Mouse (Mus musculus) limb, embryonic 15.5 days (tissue): ENCODE data around the gene Nell1. TPM values are rescaled to one million over a fixed set of nuclear protein-coding genes. Genes with fewer than 3 reads are reported as not detected.

Source experiments
- ATAC-seq: fragments of 200-750 bp; cut with Nextera tagmentation; 2 replicates; pipeline ENCODE4 v1.8.0; 2017; ENCODE audit warnings: low read depth, moderate TSS enrichment; ENCODE audit not compliant: insufficient number of reproducible peaks, low FRiP score, low TSS enrichment
- H3K27ac ChIP-seq: fragments of 300-500 bp; sonication (generic); 2 replicates; pipeline ENCODE4 v1.5.1; 2015; ENCODE audit warnings: moderate library complexity, mild to moderate bottlenecking, inconsistent platforms
- H3K27me3 ChIP-seq: fragments of 300-500 bp; sonication (generic); 2 replicates; pipeline ENCODE4 v1.6.1; 2015; ENCODE audit warnings: inconsistent platforms
- H3K36me3 ChIP-seq: fragments of 300-500 bp; sonication (generic); 2 replicates; pipeline ENCODE4 v1.6.1; 2015; ENCODE audit warnings: inconsistent platforms
- H3K4me1 ChIP-seq: fragments of 300-500 bp; sonication (generic); 2 replicates; pipeline ENCODE4 v1.6.1; 2015; ENCODE audit warnings: inconsistent platforms
- H3K4me2 ChIP-seq: fragments of 300-500 bp; sonication (generic); 2 replicates; pipeline ENCODE4 v1.6.1; 2015; ENCODE audit warnings: mild to moderate bottlenecking, inconsistent platforms
- H3K4me3 ChIP-seq: fragments of 300-500 bp; sonication (generic); 2 replicates; pipeline ENCODE4 v1.5.1; 2015; ENCODE audit warnings: mild to moderate bottlenecking, inconsistent platforms
- H3K9ac ChIP-seq: fragments of 300-500 bp; sonication (generic); 2 replicates; pipeline ENCODE4 v1.6.1; 2015; ENCODE audit warnings: inconsistent platforms
- H3K9me3 ChIP-seq: fragments of 300-500 bp; sonication (generic); 2 replicates; pipeline ENCODE4 v1.6.1; 2016; ENCODE audit warnings: inconsistent platforms
- WGBS: fragments of 180-500 bp; shearing (Covaris S2); methylation state at CpG from one replicate; pipeline ENCODE4 v1.1.7; 2015; 5-methylcytosine and 5-hydroxymethylcytosine counted together
- polyA plus RNA-seq: library from polyadenylated mRNA; unstranded; fragments of >200 nt; fragmentation: Nextera tagmentation; extraction: Ambion mirVana; gene quantifications from 2 replicates; pipeline ENCODE4 v1.2.1, GENCODE M21; 2015

The Nell1 gene
- polyA plus RNA-seq, 1 experiment from 2014 or later, result 3.8 TPM

- Histone ChIP-seq H3K4me1 (no peaks in the 10 kb centered on the region), H3K9ac (no peak overlapping the region), H3K36me3 (no peaks in the 10 kb centered on the region), H3K27me3 (no peaks in the 10 kb centered on the region), H3K4me3 (no peak overlapping the region), H3K4me2 (no peak overlapping the region), H3K9me3 (no peaks in the 10 kb centered on the region), H3K27ac (no peak overlapping the region)
- ATAC-seq, result no peak
- WGBS, result 70% methylated on average over 4 of the region's 4 CpGs
Measured at GRCm38 (mm10) chr7:50501562-50501961, 526.9 kb downstream of the Nell1 start.

GRCm38 (mm10) chr7:50507047-50507446, 532.4 kb downstream of the Nell1 start:
- H3K9ac ChIP-seq, result no peak overlapping the region
- H3K4me2 ChIP-seq, result no peak overlapping the region
- H3K9me3 ChIP-seq, result no peaks in the 10 kb centered on the region
- no peaks in the 10 kb centered on the region for H3K36me3 ChIP-seq
- H3K4me1 ChIP-seq, result no peaks in the 10 kb centered on the region
- no peaks in the 10 kb centered on the region for H3K27me3 ChIP-seq
- H3K27ac ChIP-seq, result no peak overlapping the region
- H3K4me3 ChIP-seq, result no peak overlapping the region
- no peak for ATAC-seq

- no peak overlapping the region for H3K4me2 ChIP-seq
- no peaks in the 10 kb centered on the region for H3K36me3 ChIP-seq
- no peak overlapping the region for H3K27ac ChIP-seq
- WGBS, result 91% methylated on average over 3 of the region's 3 CpGs
- H3K4me3 ChIP-seq, result no peak overlapping the region
- ATAC-seq, result no peak
- H3K9me3 ChIP-seq, result no peaks in the 10 kb centered on the region
- no peaks in the 10 kb centered on the region for H3K27me3 ChIP-seq
- no peaks in the 10 kb centered on the region for H3K4me1 ChIP-seq
- no peak overlapping the region for H3K9ac ChIP-seq
Measured at GRCm38 (mm10) chr7:50514830-50515229, 540.2 kb downstream of the Nell1 start.

- no peaks in the 10 kb centered on the region for H3K36me3 ChIP-seq
- H3K9me3 ChIP-seq, result no peaks in the 10 kb centered on the region
- no peak for ATAC-seq
- no peak overlapping the region for H3K4me3 ChIP-seq
- H3K27ac ChIP-seq, result no peak overlapping the region
- no peak overlapping the region for H3K4me2 ChIP-seq
- no peaks in the 10 kb centered on the region for H3K4me1 ChIP-seq
- H3K27me3 ChIP-seq, result no peaks in the 10 kb centered on the region
- 79% methylated on average over 3 of the region's 3 CpGs for WGBS
- H3K9ac ChIP-seq, result no peak overlapping the region
Measured at GRCm38 (mm10) chr7:50516681-50517080, 542.0 kb downstream of the Nell1 start.

DNA sequence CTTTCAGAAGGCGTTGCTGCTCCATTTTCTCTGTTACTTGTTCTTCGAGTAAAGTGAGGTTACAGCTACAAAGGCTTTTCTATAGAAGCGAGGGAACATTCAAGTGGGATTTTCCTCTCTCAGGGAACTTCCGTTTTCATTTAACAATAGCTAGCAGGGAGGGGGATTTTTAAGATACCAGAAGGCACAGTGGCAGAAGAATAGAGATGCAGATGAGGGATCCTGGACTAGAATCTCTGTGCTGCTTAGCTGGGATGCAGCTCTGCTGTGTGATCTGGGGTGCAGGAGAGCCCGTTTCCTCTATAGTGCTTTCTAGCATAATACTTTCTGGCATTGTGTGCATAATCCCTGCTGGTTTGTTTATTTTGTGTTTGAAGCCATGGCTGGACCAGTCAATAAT, 568.7 kb downstream of the Nell1 start:
- no peak overlapping the region for H3K4me2 ChIP-seq
- no peak for ATAC-seq
- no peak overlapping the region for H3K4me3 ChIP-seq
- no peaks in the 10 kb centered on the region for H3K27me3 ChIP-seq
- H3K9ac ChIP-seq, result no peak overlapping the region
- H3K4me1 ChIP-seq, result no peaks in the 10 kb centered on the region
- no peaks in the 10 kb centered on the region for H3K9me3 ChIP-seq
- no peak overlapping the region for H3K27ac ChIP-seq
- 66% methylated on average over 5 of the region's 5 CpGs for WGBS
- H3K36me3 ChIP-seq, result no peaks in the 10 kb centered on the region

DNA sequence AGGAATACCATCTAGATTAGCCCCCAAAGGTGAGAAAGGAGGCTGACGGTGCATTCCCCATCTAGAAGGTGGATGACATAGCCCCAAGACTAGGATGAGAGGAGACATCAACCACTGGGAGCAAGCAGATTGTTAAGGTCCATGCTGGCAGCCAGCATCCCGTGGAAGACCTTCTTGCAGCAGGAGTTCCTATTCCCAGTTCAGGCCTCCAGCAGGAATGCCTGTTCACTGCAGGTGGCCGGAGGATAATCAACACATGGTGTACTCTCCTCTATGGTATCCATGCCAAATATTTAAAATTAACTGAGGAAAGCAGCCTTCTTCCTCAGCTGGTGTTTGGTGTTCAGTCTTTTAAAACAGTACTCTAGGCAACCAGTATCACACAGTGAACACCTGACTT, 574.9 kb downstream of the Nell1 start:
- no peaks in the 10 kb centered on the region for H3K27me3 ChIP-seq
- WGBS, result 60% methylated on average over 3 of the region's 3 CpGs
- H3K9ac ChIP-seq, result no peak overlapping the region
- ATAC-seq, result no peak
- H3K4me3 ChIP-seq, result no peak overlapping the region
- H3K36me3 ChIP-seq, result no peaks in the 10 kb centered on the region
- H3K4me2 ChIP-seq, result no peak overlapping the region
- H3K4me1 ChIP-seq, result no peaks in the 10 kb centered on the region
- H3K9me3 ChIP-seq, result no peaks in the 10 kb centered on the region
- H3K27ac ChIP-seq, result no peak overlapping the region

- H3K9ac ChIP-seq, result no peak overlapping the region
- no peak overlapping the region for H3K27ac ChIP-seq
- WGBS, result 67% methylated on average over 4 of the region's 4 CpGs
- no peaks in the 10 kb centered on the region for H3K27me3 ChIP-seq
- H3K9me3 ChIP-seq, result no peaks in the 10 kb centered on the region
- H3K36me3 ChIP-seq, result no peaks in the 10 kb centered on the region
- H3K4me1 ChIP-seq, result no peaks in the 10 kb centered on the region
- H3K4me2 ChIP-seq, result no peak overlapping the region
- ATAC-seq, result no peak
- no peak overlapping the region for H3K4me3 ChIP-seq
Measured at GRCm38 (mm10) chr7:50551426-50551825, 576.8 kb downstream of the Nell1 start.

GRCm38 (mm10) chr7:50562708-50563107, 588.0 kb downstream of the Nell1 start:
- WGBS, result 85% methylated on average over 3 of the region's 3 CpGs
- no peak for ATAC-seq
- no peak overlapping the region for H3K27ac ChIP-seq

GRCm38 (mm10) chr7:50573841-50574240, 599.2 kb downstream of the Nell1 start:
- Histone ChIP-seq H3K4me2 (no peak overlapping the region), H3K36me3 (no peaks in the 10 kb centered on the region), H3K4me3 (no peak overlapping the region), H3K9me3 (no peaks in the 10 kb centered on the region), H3K4me1 (no peaks in the 10 kb centered on the region), H3K27me3 (no peaks in the 10 kb centered on the region), H3K27ac (no peak overlapping the region), H3K9ac (no peak overlapping the region)
- ATAC-seq, result no peak
- WGBS, result 63% methylated on average over 7 of the region's 7 CpGs

More at GRCm38 (mm10) chr7:50562708-50563107, 588.0 kb downstream of the Nell1 start:
- Histone ChIP-seq H3K9ac (no peak overlapping the region), H3K9me3 (no peaks in the 10 kb centered on the region), H3K4me2 (no peak overlapping the region), H3K4me3 (no peak overlapping the region), H3K27me3 (no peaks in the 10 kb centered on the region), H3K4me1 (no peaks in the 10 kb centered on the region), H3K36me3 (no peaks in the 10 kb centered on the region)

DNA sequence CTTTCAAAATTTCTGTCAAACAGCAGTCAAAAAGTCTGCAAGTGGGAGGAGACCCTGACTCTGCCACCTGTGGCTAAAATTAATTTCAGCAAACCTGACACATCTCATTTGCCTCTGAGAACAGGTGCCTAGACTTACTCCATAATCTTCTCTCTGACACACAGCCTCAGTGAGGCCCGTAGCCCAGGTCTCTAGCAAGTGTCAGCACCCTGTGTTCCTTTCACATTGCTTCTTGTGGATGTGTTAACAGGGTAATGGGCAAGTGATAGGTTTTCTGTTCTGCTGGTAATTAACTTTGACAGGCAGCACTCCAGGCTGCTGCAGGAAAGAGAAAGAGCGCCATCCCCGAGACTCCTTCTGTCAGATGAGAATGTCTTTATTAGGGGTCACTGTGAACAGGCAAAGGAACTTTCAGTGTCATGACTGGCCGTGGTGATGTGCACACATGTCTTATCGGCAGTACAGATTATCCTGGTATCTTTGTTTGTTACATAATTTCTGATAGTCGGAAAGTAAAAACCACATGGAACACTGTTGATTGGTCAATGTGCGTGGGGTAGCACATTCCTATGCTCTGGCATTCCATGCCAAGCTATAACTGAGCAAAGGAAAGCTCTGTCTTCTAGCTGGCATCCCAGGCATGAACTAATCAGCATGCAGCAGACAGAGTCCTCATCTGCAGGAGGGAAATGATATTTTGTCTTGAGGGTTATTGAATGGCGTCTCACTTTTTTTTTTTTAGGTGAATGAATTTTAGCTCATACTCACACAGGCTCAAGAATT, 614.2 kb downstream of the Nell1 start:
- H3K36me3 ChIP-seq, result no peaks in the 10 kb centered on the region
- H3K9ac ChIP-seq, result no peak overlapping the region
- no peak for ATAC-seq

DNA sequence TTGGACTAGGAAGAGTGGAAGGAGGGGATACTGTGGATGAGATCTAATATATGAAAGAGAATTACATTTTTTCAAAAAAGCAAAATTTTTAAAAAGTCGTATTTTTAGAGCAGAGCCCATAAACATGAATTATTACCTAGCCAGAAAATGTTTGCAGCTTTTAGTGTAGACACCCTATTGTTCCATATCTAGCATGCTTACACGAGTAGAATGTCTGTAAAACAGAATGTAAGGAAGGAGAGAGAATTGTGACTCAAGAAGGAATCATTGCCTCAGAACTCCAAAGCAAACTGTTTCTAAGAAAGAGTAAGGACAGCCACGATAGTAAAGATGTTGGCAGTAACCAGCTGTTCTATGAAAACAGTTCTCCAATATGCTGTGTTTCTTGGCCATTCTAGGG, 624.2 kb downstream of the Nell1 start, which contains the start of gene 4933405O20Rik:
TSS of gene 4933405O20Rik (plus strand) at position 301 of the 400 bp plus-strand sequence.
- Histone ChIP-seq H3K9ac (no peak within 1 kb of the TSS), H3K27me3 (no peaks in the 10 kb centered on the region), H3K4me1 (no peaks in the 10 kb centered on the region), H3K4me2 (no peak within 1 kb of the TSS), H3K9me3 (no peaks in the 10 kb centered on the region), H3K4me3 (no peak within 1 kb of the TSS), H3K36me3 (no peaks in the 10 kb centered on the region), H3K27ac (no peak within 1 kb of the TSS)
- ATAC-seq, result no peak
- WGBS, result 71% methylated on average over 3 of the region's 3 CpGs

More for the DNA sequence above, 614.2 kb downstream of the Nell1 start:
- Histone ChIP-seq H3K4me2 (no peak overlapping the region), H3K27ac (no peak overlapping the region), H3K9me3 (no peaks in the 10 kb centered on the region), H3K4me3 (no peak overlapping the region), H3K27me3 (no peaks in the 10 kb centered on the region), H3K4me1 (no peaks in the 10 kb centered on the region)
- 72% methylated on average over 8 of the region's 8 CpGs for WGBS

DNA sequence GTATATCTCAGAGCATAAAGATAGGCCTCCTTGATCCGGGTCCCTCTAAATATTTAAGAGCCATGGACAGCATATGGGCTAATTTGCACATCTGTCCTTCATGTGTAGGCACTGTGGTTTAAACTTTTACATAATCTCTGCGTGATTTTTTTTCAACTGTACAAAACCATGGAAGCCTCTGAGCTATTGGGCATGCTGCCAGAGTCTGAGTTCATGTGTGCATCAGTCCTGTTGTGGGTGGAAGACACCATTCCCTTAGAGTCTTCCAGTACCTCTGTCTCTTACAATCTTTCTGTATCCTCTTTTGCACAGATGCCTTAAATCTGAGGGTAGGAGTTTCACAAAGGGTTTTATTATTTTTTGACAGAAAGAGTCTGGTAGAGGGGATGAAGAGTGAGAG, 639.4 kb downstream of the Nell1 start:
- Histone ChIP-seq H3K9me3 (no peaks in the 10 kb centered on the region), H3K36me3 (no peaks in the 10 kb centered on the region), H3K4me1 (no peaks in the 10 kb centered on the region), H3K9ac (no peak overlapping the region), H3K4me3 (no peak overlapping the region), H3K27me3 (no peaks in the 10 kb centered on the region), H3K4me2 (no peak overlapping the region), H3K27ac (no peak overlapping the region)
- 54% methylated on average over 2 of the region's 2 CpGs for WGBS
- no peak for ATAC-seq

GRCm38 (mm10) chr7:50629186-50629585, 654.5 kb downstream of the Nell1 start:
- Histone ChIP-seq H3K27me3 (no peaks in the 10 kb centered on the region), H3K36me3 (no peaks in the 10 kb centered on the region), H3K4me1 (no peaks in the 10 kb centered on the region), H3K27ac (no peak overlapping the region), H3K4me3 (no peak overlapping the region), H3K9ac (no peak overlapping the region), H3K9me3 (no peaks in the 10 kb centered on the region), H3K4me2 (no peak overlapping the region)
- ATAC-seq, result no peak
- 48% methylated on average over 3 of the region's 3 CpGs for WGBS
